Mouse (Mus musculus): Measurements from ENCODE around the gene Mob3b.

Mob3b gene

GRCm38 (mm10) chr4:34900155-34900554 is 257.1 kb downstream of the Mob3b start:
- DNase-seq (ENCODE audit: extremely low spot score, low spot score), result no peak

GRCm38 (mm10) chr4:34899322-34899721 is 258.0 kb downstream of the Mob3b start:
- no peak for DNase-seq (ENCODE audit: extremely low spot score, low spot score)

Data from neural tube, embryonic 10.5 days (tissue).